Mouse (Mus musculus) thymus, postnatal 36 days (tissue): ENCODE results near the gene Gipc3.

Experiments
- DNase-seq, 2 experiments: peaks; one replicate each; pipeline ENCODE4 v3.0.0; 2022; ENCODE audit warnings: mixed read lengths in 2 of 2

The Gipc3 gene

DNA sequence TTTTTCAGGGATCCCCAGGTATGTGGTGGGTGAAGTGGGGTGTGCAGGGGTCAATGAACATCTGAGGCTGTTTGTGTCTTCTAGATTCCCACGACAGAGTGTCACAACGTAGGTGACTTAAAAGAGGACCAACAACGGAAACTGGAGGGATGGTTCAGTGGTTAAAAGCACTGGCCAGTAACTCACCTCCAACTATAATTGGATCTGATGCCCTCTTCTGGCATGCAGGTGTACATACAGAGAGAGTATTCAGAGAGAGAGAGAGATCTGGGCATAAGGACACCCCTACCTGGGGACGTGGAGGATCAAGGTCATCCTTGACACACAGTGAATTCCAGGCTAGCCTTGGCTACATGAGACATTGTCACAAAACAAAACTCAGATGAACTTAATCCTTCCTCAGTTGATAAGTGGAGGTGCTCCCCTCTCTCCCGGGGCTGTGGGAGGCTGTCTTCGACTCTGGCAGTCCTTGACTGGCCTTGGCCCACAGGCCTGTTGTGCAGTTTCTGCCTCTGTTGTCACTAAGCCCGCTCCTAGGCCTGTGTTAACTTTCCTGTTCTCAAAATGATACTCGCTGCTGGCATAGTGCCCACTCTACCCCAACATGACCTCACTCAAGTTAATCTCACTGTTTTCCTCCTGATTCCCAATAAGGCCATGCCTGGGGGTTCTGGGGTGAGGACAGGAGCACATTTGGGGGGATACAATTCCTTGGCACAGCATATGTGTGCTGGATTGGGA, 1.5 kb upstream of the Gipc3 start:
- no peak for DNase-seq

- peak; percentile 76 to 81 for DNase-seq
These were observed 1.6 kb downstream of the Gipc3 start for GRCm38 (mm10) chr10:81341333-81341949.

GRCm38 (mm10) chr10:81340551-81341332, 2.3 kb downstream of the Gipc3 start:
- DNase-seq = peak in 1 of 2 experiments; percentile 53

DNA sequence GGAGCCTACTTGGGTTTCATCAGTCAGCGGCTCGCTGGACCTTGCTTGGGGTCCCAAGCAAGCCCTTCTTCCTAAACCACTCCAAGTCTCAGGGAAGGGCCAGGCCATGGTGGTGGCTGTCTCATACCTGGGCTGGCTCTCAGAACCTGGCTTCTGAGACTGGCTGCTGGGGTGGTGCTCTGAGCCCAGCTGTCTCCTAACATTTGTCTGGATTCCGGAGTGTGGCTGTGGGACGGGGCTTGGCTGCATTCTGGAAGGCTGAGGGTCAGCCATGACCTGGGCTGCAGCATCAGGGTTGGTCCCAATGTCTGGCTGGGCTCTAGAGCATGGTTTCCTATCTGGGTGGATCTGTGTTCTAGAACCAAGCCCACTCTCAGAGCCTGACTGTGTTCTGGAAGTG, 6.5 kb downstream of the Gipc3 start:
- DNase-seq = no peak

GRCm38 (mm10) chr10:81335393-81336340, 7.4 kb downstream of the Gipc3 start:
- peak in 1 of 2 experiments; percentile 34 for DNase-seq

DNA sequence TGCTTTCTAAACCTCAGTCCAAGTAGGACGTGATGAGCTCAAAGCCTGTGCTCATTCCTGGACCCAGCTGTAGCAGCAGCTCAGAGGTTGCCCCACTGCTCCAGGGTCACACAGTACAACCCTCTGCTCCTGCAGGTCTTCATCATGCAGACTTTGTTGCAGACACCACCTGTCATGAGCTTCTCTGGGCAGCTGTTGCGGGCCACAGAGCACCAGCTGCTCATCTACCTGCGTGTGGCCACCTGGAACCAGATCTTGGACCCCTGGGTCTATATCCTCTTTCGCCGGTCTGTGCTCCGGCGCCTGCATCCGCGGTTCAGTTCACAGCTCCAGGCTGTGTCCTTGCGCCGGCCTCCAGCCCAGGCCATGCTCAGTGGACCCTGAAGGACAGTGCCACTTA, 8.7 kb downstream of the Gipc3 start:
- DNase-seq = no peak

- DNase-seq = peak in 1 of 2 experiments; percentile 23
These were observed 10.8 kb downstream of the Gipc3 start for GRCm38 (mm10) chr10:81332277-81332676.

- DNase-seq = peak; percentile 39 to 43
These were observed 13.1 kb downstream of the Gipc3 start for GRCm38 (mm10) chr10:81330007-81330406.

DNA sequence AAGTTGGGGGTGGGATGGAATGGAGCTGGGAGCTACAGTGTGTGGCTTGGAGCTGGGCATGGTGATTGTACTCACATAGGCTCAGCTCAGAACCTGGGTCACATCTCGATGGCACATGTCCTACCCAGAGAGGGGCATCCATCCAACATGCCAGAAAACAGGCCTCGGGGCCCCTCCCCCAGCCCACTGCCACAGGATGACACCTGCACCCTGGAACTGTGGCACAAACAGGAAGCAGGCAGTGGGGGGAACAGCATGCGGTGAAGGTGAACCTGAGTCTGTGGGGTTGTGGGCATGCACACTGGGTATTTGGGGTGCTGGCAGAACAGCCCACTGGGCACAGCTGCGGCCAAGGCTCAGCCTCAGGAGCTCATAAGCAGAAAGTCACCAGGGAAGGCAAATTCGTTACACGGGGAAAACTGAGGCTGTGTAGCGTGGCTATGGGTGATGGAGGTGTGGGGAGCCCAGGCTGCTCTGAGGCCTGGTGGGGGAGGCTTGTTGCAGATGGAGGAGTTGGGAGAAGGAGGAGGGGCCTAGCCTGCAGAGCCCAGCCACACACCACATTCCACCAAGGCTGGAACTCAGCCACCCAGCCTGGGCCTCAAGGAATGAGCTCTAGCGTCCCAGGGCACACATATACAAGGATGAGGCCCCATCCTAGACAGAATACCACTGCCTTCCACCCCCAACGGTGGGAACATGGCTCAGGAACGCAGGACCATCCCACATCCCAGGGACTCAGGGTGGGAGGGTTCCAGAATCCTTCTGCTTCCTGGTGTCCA, 13.7 kb downstream of the Gipc3 start:
- DNase-seq = peak; percentile 88 to 94

DNA sequence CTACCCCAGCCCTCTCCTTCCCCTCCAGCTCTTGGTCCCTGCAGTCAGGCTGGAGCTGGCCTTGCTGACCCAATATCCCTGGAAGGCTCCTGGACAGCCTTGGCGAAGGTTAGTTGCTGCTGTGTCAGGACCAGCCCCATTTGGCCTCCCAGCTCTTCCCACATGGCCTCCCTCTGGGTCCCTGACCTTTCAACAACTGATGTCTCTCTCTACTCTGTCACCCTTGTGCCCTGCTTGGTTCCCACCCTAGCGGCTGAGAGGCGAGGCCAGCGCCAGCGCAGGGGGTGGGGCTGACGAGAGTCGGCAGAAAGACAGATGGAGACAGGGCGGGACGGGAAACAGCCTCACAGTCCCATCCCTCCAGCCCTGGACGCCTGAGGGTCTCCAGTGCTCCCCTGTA, 14.7 kb downstream of the Gipc3 start, which contains the start of gene Tbxa2r:
Gene Tbxa2r, plus strand, starts transcription at position 346 of the 400 bp plus-strand sequence.
- peak; percentile 90 to 93 for DNase-seq

- peak in 1 of 2 experiments; percentile 55 for DNase-seq
These were observed 15.1 kb downstream of the Gipc3 start for GRCm38 (mm10) chr10:81327959-81328358.

GRCm38 (mm10) chr10:81326858-81327257, 16.2 kb downstream of the Gipc3 start:
- DNase-seq = peak in 1 of 2 experiments; percentile 59

- peak in 1 of 2 experiments; percentile 34 for DNase-seq
These were observed 17.3 kb downstream of the Gipc3 start for GRCm38 (mm10) chr10:81325781-81326180.

DNA sequence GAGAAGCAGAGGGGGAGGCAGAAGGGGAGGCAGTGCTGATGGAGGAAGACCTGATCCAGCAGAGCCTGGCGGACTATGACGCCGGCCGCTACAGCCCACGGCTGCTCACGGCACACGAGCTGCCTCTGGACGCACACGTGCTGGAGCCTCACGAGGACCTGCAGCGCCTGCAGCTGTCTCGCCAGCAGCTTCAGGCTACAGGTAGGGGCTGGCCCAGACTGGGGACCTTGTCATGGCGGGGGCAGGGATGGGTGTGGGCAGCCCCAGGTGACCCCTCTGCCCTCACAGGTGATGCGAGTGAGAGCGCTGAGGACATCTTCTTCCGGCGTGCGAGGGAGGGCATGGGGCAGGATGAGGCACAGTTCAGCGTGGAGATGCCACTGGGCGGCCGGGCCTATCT, 17.9 kb downstream of the Gipc3 start:
- DNase-seq = peak in 1 of 2 experiments; percentile 28

- peak in 1 of 2 experiments; percentile 16 for DNase-seq
These were observed 19.1 kb downstream of the Gipc3 start for GRCm38 (mm10) chr10:81323791-81324530.

DNA sequence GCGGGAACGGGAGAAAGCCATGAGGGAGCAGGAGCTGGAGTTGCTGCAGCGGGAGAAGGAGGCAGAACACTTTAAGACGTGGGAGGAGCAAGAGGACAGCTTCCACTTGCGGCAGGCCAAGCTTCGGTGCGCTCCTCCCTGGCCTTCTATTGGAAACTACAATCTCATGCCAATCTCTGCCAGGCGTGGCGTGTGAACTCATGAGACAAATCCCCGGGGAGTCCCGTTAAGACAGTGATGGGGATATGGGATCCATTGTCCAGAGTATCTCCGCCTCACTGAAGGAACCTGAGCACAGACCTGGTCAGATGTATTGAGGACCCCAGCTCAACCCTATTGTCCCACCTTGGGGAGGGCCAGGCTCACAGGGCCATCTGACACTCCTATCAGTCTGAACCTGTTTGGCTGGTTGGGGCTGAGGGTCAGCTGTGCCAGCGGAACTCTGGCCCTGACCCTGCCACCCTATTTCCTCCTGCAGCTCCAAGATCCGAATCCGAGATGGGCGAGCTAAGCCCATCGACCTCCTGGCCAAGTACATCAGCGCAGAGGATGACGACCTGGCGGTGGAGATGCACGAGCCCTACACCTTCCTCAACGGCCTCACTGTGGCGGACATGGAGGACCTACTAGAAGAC, 19.8 kb downstream of the Gipc3 start:
- DNase-seq = no peak

DNA sequence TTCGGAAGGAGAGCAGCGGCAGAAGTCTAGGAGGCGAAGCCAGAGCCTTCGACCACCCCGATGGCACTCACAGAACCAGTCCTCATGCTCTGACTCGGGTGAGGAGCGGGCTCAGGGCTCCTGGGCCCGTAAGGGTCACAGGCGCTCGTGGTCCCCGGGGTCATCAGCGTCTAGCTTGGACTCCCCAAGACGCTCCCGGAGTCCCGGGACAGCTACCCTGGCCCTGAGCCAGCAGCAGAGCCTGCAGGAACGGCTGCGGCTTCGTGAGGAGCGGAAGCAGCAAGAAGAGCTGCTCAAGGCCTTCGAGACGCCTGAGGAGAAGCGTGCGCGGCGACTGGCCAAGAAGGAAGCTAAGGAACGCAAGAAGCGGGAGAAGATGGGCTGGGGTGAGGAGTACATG, 20.6 kb downstream of the Gipc3 start:
- peak in 1 of 2 experiments; percentile 43 for DNase-seq

GRCm38 (mm10) chr10:81321436-81321835, 21.6 kb downstream of the Gipc3 start:
- no peak for DNase-seq

DNA sequence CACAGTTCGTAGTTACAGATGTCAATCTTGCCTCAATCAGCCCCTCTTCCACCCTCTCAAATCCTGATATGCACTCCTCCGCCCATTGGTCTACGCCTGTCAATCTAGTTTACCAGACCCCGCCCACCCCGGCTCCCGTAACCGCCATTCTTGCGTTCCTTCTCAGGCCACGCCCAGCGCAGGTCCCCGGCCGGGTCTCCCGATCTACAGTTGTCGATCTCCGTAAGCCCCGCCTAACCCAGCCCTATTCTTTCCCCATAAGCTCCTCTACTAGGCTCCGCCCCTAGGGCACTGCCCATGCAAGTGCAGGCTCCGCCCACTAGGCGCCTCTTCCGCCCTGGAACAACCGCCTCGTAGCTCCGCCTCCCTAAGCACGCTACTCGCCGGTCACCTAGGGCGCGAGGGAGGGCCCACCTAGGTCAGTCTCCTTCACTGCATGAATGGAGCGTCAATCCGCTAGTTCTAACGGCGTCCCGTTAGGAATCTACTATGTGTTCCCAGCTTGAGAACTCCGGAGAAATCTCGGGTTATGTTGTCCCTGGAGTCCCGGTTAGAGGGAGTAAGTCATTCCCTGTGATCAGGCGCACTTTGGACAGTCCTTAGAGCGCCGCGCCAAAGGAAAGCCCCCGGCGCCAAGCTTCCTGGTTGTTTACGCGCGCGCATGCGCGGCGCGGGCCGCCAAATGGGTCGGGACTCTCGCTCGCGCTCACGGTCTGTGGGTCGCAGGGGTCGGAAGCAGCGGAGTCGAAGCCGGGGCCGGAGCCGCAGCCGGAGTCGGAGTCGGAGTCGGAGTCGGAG, 22.3 kb downstream of the Gipc3 start, which contains the start of gene Cactin:
Gene Cactin, plus strand, starts transcription at position 554 of the 798 bp plus-strand sequence.
- DNase-seq = peak; percentile 99 to 100
